Mouse (Mus musculus) lung, adult 2 months (tissue): ENCODE data around the gene Cldn6.
A peak's percentile ranks its signal among the peaks of the same experiment; 100 is the strongest.

Experiments used
- CTCF ChIP-seq: fragments of 200-500 bp; IDR thresholded peaks from 2 replicates; pipeline ENCODE4 v1.5.1; 2011; ENCODE audit warnings: mild to moderate bottlenecking, low read length, control low read depth; ENCODE audit not compliant: insufficient read depth
- POLR2A ChIP-seq: fragments of 200-500 bp; IDR thresholded peaks from 2 replicates; pipeline ENCODE4 v1.6.1; 2011; ENCODE audit warnings: low read depth, mild to moderate bottlenecking, control low read depth, low read length, borderline replicate concordance; ENCODE audit errors: extremely low read depth

DNA sequence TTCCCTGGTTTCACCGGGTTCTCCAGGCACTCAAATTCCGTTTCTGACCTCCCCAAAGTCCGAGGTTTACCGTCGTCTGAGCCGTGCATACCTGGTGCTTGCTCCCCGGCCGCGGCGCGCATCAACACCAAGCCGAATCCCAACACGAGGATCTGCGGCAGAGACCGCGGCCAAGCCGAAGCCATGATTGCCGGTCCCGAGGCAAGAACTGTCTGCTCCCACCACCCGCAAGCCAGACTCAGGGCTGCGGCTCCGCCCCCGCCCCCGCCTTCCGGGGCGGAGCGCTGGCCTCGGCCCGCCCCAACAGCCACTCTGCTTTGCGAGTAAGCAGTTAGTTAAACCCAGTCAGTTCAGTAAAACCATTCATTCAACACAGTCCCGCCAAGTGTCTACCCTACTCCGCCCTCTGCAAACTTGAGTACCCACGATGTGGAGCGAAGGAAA, 1.8 kb upstream of the Cldn6 start, which contains the start of gene Tnfrsf12a:
- no peak for TF ChIP-seq CTCF
- TF ChIP-seq POLR2A: peak; percentile 97
